In the genomic region with DNA sequence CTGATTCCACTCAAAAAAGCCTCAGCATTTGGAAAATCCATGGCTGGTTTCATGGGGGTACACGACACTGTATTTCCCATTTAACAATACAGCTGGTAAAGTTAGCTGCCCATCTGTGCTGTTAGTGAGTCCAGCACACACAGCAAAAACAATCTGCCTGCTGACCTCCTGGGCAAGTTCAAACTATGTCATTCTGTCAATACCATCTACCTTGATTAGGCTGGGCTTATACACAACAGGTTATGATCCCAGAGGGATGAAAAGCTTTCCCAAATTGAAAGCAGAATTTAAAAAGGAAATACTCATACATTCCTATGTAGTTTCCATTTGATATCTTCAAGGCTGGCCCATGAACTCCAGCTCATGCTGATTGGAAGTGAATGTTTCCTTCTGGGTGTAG, we compare ENCODE assay signal across 21 mouse cellular contexts.
"Had no signal": no experiment of that assay in that cellular context is flagged by ENCODE, and none has a peak within 500 bp of the region (broad histone marks: within the 10 kb centered on the region; RNA-seq: fewer than 3 reads in every experiment).

No protein-coding gene starts in this region.

- ATAC-seq: lung, postnatal 0 days; midbrain, embryonic 13.5 days; midbrain, embryonic 15.5 days had no signal

- H3K9ac ChIP-seq: lung, embryonic 15.5 days; midbrain, embryonic 13.5 days; midbrain, embryonic 15.5 days; neural tube, embryonic 13.5 days; neural tube, embryonic 15.5 days had no signal

- H3K9me3 ChIP-seq: lung, embryonic 15.5 days; midbrain, embryonic 13.5 days; midbrain, embryonic 15.5 days; neural tube, embryonic 13.5 days; neural tube, embryonic 15.5 days had no signal

- H3K27me3 ChIP-seq: lung, embryonic 15.5 days; megakaryocyte, embryonic 14.5 days; midbrain, embryonic 13.5 days; midbrain, embryonic 15.5 days; neural tube, embryonic 13.5 days; neural tube, embryonic 15.5 days had no signal

- H3K27ac ChIP-seq: lung, embryonic 15.5 days; macrophage; midbrain, embryonic 13.5 days; midbrain, embryonic 15.5 days; neural tube, embryonic 13.5 days; neural tube, embryonic 15.5 days had no signal

- H3K36me3 ChIP-seq: lung, embryonic 15.5 days; midbrain, embryonic 13.5 days; midbrain, embryonic 15.5 days; neural tube, embryonic 13.5 days; neural tube, embryonic 15.5 days had no signal

- H3K4me3 ChIP-seq: lung, embryonic 15.5 days; megakaryocyte, embryonic 14.5 days; midbrain, embryonic 13.5 days; midbrain, embryonic 15.5 days; myocyte; neural tube, embryonic 13.5 days; neural tube, embryonic 15.5 days had no signal

- DNase-seq: lung, adult 2 months; lung, postnatal 14 days; lung, postnatal 36 days; retina, postnatal 1 day; right cerebral cortex, adult 18-20 months; right cerebral cortex, postnatal 25 days; right cerebral cortex, postnatal 4 days; spleen, adult 18-20 months; thymus, adult 18-20 months; thymus, postnatal 14 days; thymus, postnatal 36 days had no signal

- H3K4me2 ChIP-seq: lung, embryonic 15.5 days; midbrain, embryonic 11.5 days; midbrain, embryonic 13.5 days; midbrain, embryonic 15.5 days; neural tube, embryonic 13.5 days; neural tube, embryonic 15.5 days had no signal

- H3K4me1 ChIP-seq: lung, embryonic 15.5 days; megakaryocyte, embryonic 14.5 days; midbrain, embryonic 13.5 days; midbrain, embryonic 15.5 days; neural tube, embryonic 13.5 days; neural tube, embryonic 15.5 days had no signal
